Mouse (Mus musculus): ENCODE results near the gene Kmt5b.

- TF ChIP-seq POLR2A (IDR thresholded peaks at IDR 0.05; ENCODE audit: control insufficient read depth in 1 of 2, insufficient read depth in 1 of 2, low read depth in 1 of 2, low read length in 2 of 2, poor library complexity in 1 of 2) (no peak), CHD2 (IDR thresholded peaks at IDR 0.05; ENCODE audit: low read length) (no peak), USF1 (IDR thresholded peaks at IDR 0.05; ENCODE audit: low read depth, low read length) (no peak), GATA1 (IDR thresholded peaks at IDR 0.05; ENCODE audit: low read depth, low read length) (no peak)
Measured at GRCm38 (mm10) chr19:3765221-3765820, 1.9 kb upstream of the Kmt5b start.
